Mouse (Mus musculus): Measurements from ENCODE around the gene Ripor2.

DNA sequence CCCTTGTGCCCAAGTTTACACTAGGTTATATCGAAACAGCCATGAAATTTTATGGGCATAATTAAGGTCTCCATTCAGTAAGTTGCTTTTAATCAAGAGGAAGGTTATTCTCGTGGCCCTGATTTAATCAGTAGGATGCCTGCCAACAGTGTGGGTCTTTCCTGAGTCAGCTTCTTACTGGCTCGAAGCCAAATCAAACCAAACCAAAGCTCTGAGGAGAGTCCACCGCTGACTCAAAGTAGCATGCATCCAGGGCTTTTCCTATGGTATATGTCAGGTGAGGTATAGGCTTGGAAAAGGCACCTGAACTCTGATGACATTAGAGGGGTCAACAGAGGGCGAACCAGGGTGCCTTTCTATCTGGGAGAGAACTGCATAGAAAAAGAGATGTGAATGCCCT lies 199.9 kb downstream of the Ripor2 start:
- TF ChIP-seq CTCF (IDR thresholded peaks at IDR 0.05; ENCODE audit: control insufficient read depth, insufficient read depth, low read length) (no peak), POLR2A (IDR thresholded peaks at IDR 0.05; ENCODE audit: borderline replicate concordance, control insufficient read depth, low read depth, low read length) (no peak)

All from bone marrow, adult 2 months (tissue).